Mouse (Mus musculus) C2C12 (cell line): Measurements from ENCODE around the gene Vmn1r212.

Source experiments
- CTCF ChIP-seq: IDR thresholded peaks from one replicate; pipeline ENCODE4 v1.5.1; 2011; ENCODE audit not compliant: control insufficient read depth, insufficient read depth, insufficient read length
- MAX ChIP-seq: IDR thresholded peaks from one replicate; pipeline ENCODE4 v1.6.1; 2011; ENCODE audit warnings: mild to moderate bottlenecking, control low read depth
- MYOD1 ChIP-seq: IDR thresholded peaks from one replicate; pipeline ENCODE4 v1.6.1; 2011; ENCODE audit warnings: low read depth; ENCODE audit not compliant: control insufficient read depth, insufficient read length

DNA sequence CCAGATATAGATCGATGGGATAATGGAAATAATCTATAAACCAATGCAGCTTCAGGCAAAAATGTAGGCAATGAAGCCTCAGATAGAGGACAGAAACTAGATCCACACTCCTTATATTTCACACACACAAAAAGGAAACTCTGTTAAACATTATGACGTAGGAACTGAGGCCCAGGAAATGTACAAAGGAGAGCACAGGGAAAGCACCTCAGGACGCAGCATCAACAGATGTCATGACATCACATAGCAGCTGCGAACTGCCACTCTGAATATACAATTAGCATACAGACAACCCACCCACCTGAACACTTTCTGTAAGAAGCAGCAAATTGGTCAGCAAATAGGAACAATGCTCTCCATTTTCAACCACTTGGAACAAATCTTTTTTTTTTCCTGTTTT is 29.2 kb downstream of the Vmn1r212 start:
- TF ChIP-seq MAX (no peak), CTCF (no peak), MYOD1 (no peak)
